Mouse (Mus musculus): Measurements from ENCODE around the gene Slc24a5. TPM values are rescaled to one million over a fixed set of nuclear protein-coding genes. Genes with fewer than 3 reads are reported as not detected.

The Slc24a5 gene
- total and polyA plus RNA-seq, 3 experiments, result 0.69 to 2.9 TPM; not detected in 1

DNA sequence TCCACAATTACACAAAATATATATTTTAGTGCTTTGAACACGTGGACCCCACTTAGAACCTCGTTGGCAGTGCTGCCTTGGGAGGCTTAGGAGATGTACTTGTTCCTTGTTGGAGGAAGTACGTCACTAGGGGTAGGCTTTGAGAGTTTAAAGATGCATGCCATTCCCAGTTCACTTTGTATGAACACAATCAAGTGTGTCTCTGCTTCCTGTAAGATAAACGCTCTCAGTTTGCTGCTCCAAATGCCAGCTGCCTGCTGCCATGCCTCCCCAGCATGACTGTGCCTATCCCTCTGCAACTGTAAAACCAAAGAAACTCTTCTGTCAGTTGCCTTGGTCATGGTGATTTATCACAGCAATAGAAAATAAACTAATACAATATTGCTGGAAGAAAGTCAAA is 57.9 kb downstream of the Slc24a5 start:
- Histone ChIP-seq H3K79me2 (ENCODE audit: control insufficient read depth, insufficient read depth, low read length, poor library complexity) (peaks cover 28% of the 10 kb centered on the region), H3K4me1 (ENCODE audit: control insufficient read depth in 1 of 2, insufficient read depth in 2 of 2, low read length in 2 of 2) (peaks cover 9 to 22% of the 10 kb centered on the region in 2 experiments), H3K4me3 (ENCODE audit: control insufficient read depth in 1 of 2, insufficient read depth in 1 of 2, low read depth in 2 of 2, low read length in 2 of 2) (no peak overlapping the region), H3K9me3 (replicated peaks; ENCODE audit: insufficient read depth, low read length) (no peaks in the 10 kb centered on the region), H3K27ac (ENCODE audit: control insufficient read depth, low read depth, low read length) (no peak overlapping the region; the same call in 1 of the 2 replicates), H3K27me3 (ENCODE audit: control insufficient read depth in 1 of 2, insufficient read depth in 2 of 2, low read length in 2 of 2) (no peaks in the 10 kb centered on the region), H3K9ac (ENCODE audit: control insufficient read depth, low read depth, low read length, poor library complexity, severe bottlenecking) (no peak overlapping the region), H3K36me3 (ENCODE audit: control insufficient read depth in 1 of 2, insufficient read depth in 2 of 2, low read length in 2 of 2) (peaks cover 0 to 29% of the 10 kb centered on the region in 2 experiments; a peak in 2 of 4 replicates)
- peak; percentile 62 for DNase-seq (ENCODE audit: low read depth, low spot score)
- TF ChIP-seq GATA1 (IDR thresholded peaks at IDR 0.05; ENCODE audit: low read depth, low read length), result peak; percentile 54
- TF ChIP-seq MXI1 (IDR thresholded peaks at IDR 0.05; ENCODE audit: low read depth, low read length), result peak; percentile 45; the same call in 1 of the 2 replicates
- TF ChIP-seq ZNF384 (IDR thresholded peaks at IDR 0.05; ENCODE audit: low read depth, low read length), result no peak
- no peak for TF ChIP-seq ZC3H11A (IDR thresholded peaks at IDR 0.05; ENCODE audit: low read depth, low read length)
- TF ChIP-seq MYC (IDR thresholded peaks at IDR 0.05; ENCODE audit: low read depth, low read length), result no peak
- TF ChIP-seq MYB (IDR thresholded peaks at IDR 0.05; ENCODE audit: low read depth, low read length), result no peak
- no peak for TF ChIP-seq UBTF (IDR thresholded peaks at IDR 0.05; ENCODE audit: borderline replicate concordance, insufficient read depth, low read depth, low read length)
- TF ChIP-seq RCOR1 (IDR thresholded peaks at IDR 0.05; ENCODE audit: low read depth, low read length), result no peak
- TF ChIP-seq CTCF (IDR thresholded peaks at IDR 0.05 in 2 of 3, conservative IDR thresholded peaks at IDR 0.05 in 1 of 3; ENCODE audit: control insufficient read depth in 1 of 3, insufficient read depth in 1 of 3, low read depth in 2 of 3, low read length in 3 of 3, poor library complexity in 1 of 3, severe bottlenecking in 1 of 3), result no peak
- peak; percentile 48 to 61 for TF ChIP-seq EP300 (IDR thresholded peaks at IDR 0.05; ENCODE audit: low read depth in 1 of 2, low read length in 2 of 2)
- no peak for TF ChIP-seq USF2 (IDR thresholded peaks at IDR 0.05; ENCODE audit: borderline replicate concordance in 1 of 2, insufficient read depth in 1 of 2, low read depth in 1 of 2, low read length in 2 of 2)
- no peak for TF ChIP-seq POLR2AphosphoS2 (IDR thresholded peaks at IDR 0.05; ENCODE audit: low read length)
- peak; percentile 70; the same call in 1 of the 2 replicates for TF ChIP-seq TCF12 (IDR thresholded peaks at IDR 0.05; ENCODE audit: low read depth, low read length)
- TF ChIP-seq SMC3 (IDR thresholded peaks at IDR 0.05; ENCODE audit: low read depth, low read length), result no peak
- no peak for TF ChIP-seq BHLHE40 (IDR thresholded peaks at IDR 0.05; ENCODE audit: borderline replicate concordance, low read depth, low read length)
- peak; percentile 55 for TF ChIP-seq MAX (IDR thresholded peaks at IDR 0.05; ENCODE audit: low read length)
- 0 out of 2 replicates have a peak, but pooled peaks have one; percentile 47 for TF ChIP-seq SIN3A (IDR thresholded peaks at IDR 0.05; ENCODE audit: low read length)
- peak; percentile 30 for TF ChIP-seq TAL1 (IDR thresholded peaks at IDR 0.05; ENCODE audit: low read length)
- TF ChIP-seq ETS1 (IDR thresholded peaks at IDR 0.05; ENCODE audit: low read depth, low read length), result peak; percentile 50; the same call in 1 of the 2 replicates
- TF ChIP-seq HCFC1 (IDR thresholded peaks at IDR 0.05; ENCODE audit: low read depth, low read length), result 0 out of 2 replicates have a peak, but pooled peaks have one; percentile 20
- TF ChIP-seq NELFE (IDR thresholded peaks at IDR 0.05; ENCODE audit: low read depth, low read length), result no peak
- no peak for TF ChIP-seq MEF2A (IDR thresholded peaks at IDR 0.05; ENCODE audit: extremely low read depth, insufficient replicate concordance, low read depth, low read length, poor library complexity, severe bottlenecking)
- no peak for TF ChIP-seq KAT2A (conservative IDR thresholded peaks at IDR 0.05; ENCODE audit: low read depth, low read length)
- TF ChIP-seq TBP (IDR thresholded peaks at IDR 0.05; ENCODE audit: low read depth, low read length), result no peak
- no peak for TF ChIP-seq MAZ (IDR thresholded peaks at IDR 0.05; ENCODE audit: low read depth, low read length)
- TF ChIP-seq ZMIZ1 (IDR thresholded peaks at IDR 0.05; ENCODE audit: low read depth, low read length), result no peak
- TF ChIP-seq GABPA (IDR thresholded peaks at IDR 0.05; ENCODE audit: low read depth, low read length), result no peak
- TF ChIP-seq JUND (IDR thresholded peaks at IDR 0.05; ENCODE audit: low read depth, low read length), result no peak
- TF ChIP-seq CHD2 (IDR thresholded peaks at IDR 0.05; ENCODE audit: low read length), result no peak
- TF ChIP-seq RAD21 (IDR thresholded peaks at IDR 0.05; ENCODE audit: low read depth, low read length), result no peak
- no peak for TF ChIP-seq ELF1 (IDR thresholded peaks at IDR 0.05; ENCODE audit: low read depth, low read length)
- TF ChIP-seq USF1 (IDR thresholded peaks at IDR 0.05; ENCODE audit: low read depth, low read length), result no peak
- TF ChIP-seq E2F4 (IDR thresholded peaks at IDR 0.05; ENCODE audit: borderline replicate concordance, low read depth, low read length), result no peak
- no peak for TF ChIP-seq POLR2AphosphoS5 (IDR thresholded peaks at IDR 0.05; ENCODE audit: borderline replicate concordance, low read depth, low read length)
- TF ChIP-seq MAFK (IDR thresholded peaks at IDR 0.05; ENCODE audit: borderline replicate concordance, low read depth, low read length), result no peak
- TF ChIP-seq ZKSCAN1 (IDR thresholded peaks at IDR 0.05; ENCODE audit: low read depth, low read length), result no peak
- TF ChIP-seq NRF1 (IDR thresholded peaks at IDR 0.05; ENCODE audit: insufficient read depth, low read depth, low read length, poor library complexity, severe bottlenecking), result no peak

Measured in MEL (cell line).